Mouse (Mus musculus) embryo, embryonic 9.5 days (tissue): Measurements from ENCODE around the gene Fggy.
A peak's percentile ranks its signal among the peaks of the same experiment; 100 is the strongest.

Experiments used
- DNase-seq: peaks from one replicate; pipeline ENCODE4 v3.0.0-alpha.2; 2017; ENCODE audit errors: extremely low spot score

Fggy gene

GRCm38 (mm10) chr4:95860601-95861000, 303.3 kb downstream of the Fggy start:
- no peak for DNase-seq

DNA sequence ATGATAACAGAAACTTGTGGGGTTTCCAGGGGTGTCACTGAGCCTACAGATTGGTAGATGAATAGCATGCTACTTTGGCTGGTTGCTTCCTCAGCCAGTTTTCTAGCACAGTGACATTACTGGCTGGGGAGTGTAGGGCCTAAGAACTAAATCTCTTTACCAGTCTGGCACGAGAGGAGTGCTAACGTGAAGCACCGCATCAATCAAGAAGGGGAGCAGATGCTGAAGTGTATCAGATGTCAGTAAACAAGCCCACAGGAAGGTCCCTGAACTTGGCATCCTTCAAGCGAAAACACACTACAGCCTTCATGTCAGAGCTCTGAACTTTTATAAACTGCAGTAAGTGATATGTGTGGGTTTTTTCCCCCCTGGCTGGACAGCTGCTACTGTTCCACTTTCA, 303.8 kb downstream of the Fggy start:
- DNase-seq = peak; percentile 17

DNA sequence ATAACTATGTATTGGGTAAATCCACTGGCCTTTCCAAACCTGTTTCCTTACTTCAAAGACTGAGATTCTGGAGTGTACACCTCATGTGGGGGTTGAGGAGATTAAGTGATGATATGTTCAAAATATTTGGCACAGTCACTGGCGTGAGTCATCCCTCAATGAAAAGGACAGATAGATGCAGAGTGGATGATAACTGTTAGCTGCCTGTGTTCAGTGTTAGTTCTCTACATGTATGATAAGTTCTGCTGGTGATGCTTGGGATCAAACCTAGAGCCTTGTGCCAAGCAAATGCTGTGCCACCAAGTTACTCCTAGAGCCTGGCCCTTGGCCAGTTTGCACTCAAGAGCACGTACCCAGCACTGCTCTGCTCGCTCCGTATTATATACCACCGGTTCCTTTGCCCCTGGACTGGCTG, 304.4 kb downstream of the Fggy start:
- DNase-seq = no peak

DNA sequence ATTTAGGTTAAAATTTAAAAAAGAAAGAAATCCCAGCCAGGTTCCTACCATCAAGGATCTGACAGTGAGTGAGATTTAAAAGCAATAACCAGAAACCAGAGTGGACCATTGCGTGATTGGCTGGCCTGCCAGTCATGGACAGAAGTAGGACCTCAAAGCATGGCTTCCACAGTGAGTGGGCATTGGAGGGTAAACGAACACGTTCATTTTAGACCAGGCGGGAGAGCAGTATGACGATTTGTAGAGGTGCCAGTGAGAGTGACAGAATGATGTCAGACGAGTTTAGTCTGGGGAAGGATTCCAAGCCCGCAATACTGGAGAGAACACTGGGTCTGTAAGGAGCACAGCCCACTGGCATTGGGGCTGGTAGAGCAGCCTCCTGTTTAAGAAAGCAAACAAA, 305.0 kb downstream of the Fggy start:
- DNase-seq = no peak

GRCm38 (mm10) chr4:95862781-95863499, 305.6 kb downstream of the Fggy start:
- DNase-seq = no peak

DNA sequence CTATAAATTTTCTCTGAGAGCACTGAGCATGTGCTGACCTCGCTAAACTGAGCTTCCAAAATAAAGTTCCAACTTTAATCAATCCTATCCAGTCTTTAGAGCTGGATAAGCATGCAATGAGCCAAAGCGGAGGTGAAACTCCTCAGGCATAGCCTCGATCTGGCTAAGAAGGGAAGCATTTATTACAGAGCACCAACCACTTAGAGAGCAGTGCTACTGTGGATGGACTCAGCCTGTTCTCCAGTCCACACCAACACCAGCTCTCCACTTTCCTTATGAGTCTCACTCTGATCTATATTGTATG, 306.1 kb downstream of the Fggy start:
- no peak for DNase-seq

GRCm38 (mm10) chr4:95865251-95865650, 307.9 kb downstream of the Fggy start:
- DNase-seq = no peak

GRCm38 (mm10) chr4:95865882-95866281, 308.6 kb downstream of the Fggy start:
- DNase-seq = no peak

DNA sequence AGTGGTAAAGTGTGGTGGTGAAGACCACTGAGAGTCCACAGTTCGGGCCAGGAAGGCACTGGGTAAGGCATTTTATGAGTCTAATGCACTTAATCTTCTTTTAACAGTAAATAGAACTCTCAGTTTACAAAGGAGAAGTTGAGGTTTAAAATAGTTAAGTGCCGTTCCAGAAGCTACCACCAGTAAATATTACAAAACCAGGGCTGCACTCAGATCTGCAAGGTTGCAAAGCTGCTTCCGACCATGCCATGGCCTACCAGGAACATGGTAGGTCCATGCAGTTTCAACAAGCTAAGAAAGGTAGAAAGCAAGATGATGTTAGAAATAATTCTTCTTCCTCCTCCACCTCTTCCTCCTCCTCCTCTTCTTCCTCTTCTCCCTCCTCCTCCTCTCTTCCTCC, 309.8 kb downstream of the Fggy start:
- DNase-seq = no peak

DNA sequence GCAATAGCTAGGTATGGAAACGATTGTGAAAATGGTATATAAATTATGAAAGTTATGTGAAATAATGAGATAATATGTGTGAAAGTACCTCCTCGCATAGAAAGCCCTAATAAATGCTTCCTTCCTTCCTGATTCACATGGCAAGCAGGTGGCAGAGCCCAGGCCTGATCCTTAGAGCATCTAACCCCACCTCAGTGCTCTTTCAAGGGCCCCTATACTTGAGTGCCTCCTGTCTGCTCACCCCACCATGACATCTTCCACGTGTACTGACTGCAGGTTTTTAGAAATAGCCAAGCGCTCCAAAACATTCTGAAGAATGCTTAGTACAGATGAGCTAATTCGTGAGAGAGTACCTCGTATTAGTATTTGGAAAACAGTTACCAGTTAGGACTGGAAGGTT, 311.0 kb downstream of the Fggy start:
- no peak for DNase-seq

GRCm38 (mm10) chr4:95871216-95871881, 314.0 kb downstream of the Fggy start:
- peak; percentile 63 for DNase-seq

- no peak for DNase-seq
These were observed 318.6 kb downstream of the Fggy start for GRCm38 (mm10) chr4:95875896-95876295.

- DNase-seq = no peak
These were observed 320.1 kb downstream of the Fggy start for GRCm38 (mm10) chr4:95877436-95877835.

DNA sequence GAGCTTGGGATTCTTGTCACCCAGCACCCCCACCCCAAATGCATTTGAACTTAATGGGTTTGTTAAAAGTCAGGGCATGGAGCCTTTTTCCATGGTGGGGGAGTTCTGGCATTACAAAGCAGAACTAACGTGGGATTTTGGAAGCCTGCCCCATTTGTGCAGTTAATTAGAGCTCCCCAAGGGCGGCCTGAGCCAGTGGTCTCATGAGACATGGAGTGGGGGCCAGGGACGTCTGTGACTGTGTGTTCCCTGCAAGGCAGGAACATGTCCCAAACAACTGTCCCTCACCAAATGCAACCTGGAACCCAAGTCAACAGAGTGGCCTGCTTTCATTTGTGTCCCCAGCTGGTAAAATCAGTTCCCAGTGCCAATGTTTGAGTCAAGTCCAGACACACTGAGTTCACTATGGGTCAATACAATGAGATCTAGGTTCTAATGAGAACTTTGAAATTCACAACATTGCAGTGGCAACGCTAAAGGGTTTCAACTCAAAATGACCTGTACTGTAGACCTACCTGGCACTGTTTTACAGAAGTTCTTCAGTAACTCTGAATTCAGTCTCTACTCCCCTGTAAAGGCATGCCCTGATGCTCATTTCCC, 324.5 kb downstream of the Fggy start:
- no peak for DNase-seq

GRCm38 (mm10) chr4:95884184-95885145, 327.2 kb downstream of the Fggy start:
- no peak for DNase-seq

GRCm38 (mm10) chr4:95895199-95895754, 338.0 kb downstream of the Fggy start:
- no peak for DNase-seq

DNA sequence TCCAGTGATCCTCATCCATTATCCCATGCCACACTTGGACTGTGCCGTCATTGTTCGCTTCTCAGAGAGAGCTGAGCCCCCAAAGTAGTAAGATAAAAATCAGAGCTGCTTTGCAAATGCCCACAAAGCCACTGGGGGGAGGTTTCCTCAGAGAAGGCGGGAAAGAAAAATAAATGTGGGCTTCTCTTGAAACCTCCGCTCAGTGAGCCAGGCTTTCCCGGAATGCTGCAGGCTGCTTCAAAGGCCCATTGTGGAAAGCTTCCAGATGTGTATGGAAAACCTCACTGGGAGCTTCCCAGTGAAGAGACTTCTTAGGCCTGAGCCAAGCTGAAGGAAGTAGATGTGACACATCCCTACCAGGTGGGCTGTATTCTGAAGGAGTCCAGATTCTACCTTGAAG, 339.3 kb downstream of the Fggy start:
- DNase-seq = peak; percentile 39

DNA sequence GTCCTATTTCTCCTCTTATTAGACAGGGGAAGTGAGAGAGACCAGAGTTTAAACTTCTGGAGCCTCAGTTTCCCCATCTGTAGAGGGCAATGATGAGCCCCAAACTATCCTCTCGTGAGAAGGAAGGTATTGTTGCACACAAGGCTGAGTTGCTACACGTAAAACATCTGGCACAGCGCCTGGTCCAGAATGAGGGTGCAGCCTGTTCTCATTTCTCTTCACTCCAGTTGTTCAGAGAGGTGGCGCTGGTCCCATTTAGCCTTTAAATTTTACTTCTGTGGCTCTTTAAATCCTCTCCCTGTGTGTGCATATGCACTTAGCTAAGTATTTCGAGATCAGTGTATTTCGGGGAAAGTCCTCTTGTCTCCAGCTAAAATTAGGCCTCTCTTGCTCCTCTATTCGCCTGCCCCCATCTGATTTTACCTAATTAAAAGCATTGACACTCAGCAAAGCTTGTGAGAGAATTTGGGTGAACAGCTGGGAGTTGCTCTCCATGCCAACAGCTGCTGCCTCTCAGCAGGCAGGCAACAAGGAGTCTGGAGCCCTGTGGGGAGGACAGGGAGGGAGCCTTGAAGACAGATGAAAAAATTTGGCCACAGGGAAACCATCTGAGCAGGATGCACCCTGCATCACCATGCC, 340.0 kb downstream of the Fggy start:
- no peak for DNase-seq

DNA sequence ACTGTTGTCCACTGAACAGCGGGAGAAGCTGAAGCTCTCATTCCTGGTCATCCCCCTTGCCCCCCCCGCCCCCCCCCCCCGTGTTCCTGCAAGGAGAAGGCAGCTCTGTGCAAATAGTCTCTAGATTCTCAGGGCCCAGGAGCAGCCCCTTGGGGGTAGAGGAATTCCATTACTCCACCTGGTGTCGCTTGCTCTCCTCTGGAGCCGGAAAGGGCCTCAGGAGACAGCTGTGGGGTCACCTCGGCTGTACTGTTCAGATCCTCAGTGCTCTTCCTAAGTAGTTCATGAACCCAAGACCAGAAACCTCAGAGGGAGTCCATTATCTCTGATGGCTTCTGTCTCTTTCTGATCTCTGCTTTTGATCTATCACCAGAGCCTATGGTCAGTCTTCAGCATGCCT, 341.4 kb downstream of the Fggy start:
- peak; percentile 44 for DNase-seq

GRCm38 (mm10) chr4:95899926-95900712, 342.8 kb downstream of the Fggy start:
- DNase-seq = no peak

DNA sequence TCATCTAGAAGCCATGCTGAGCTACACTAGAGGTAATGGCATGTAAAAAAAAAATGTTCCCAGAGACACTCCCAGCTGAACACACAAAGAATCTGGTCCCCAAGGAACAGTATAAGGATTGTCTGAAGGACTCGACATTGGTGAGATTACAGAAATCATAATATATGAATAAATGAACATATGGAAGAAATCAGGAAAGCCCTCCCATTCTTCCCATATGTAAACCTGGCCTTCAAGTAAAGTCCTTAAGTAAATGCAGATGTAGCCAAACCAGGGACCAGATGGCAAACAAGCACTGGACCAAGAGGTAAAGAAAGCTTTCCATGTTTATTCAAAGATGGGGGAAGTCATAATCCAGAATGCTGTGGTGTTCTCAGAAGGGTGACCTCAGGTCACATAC, 343.5 kb downstream of the Fggy start:
- peak; percentile 25 for DNase-seq
